Comparison of ENCODE assay signal across 10 mouse cellular contexts in the genomic region with DNA sequence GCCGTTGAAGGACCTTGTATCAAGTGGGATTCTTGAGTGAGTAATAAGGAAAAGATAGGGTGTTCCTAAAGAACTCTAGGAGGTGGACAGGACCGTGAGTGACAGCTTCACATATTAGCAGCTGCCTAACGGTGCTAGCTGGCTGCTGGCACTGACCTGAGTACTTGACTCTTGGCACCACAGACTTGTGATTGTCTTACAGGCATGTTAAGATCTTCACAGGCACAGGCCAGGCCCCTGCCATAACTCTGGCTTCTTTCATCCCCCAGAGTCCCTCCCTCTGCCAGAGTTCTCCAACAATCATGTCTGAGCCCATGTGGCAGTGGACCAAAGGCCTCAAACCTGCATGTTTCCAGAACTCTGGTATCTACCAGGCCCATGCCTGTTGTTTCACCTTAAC. TPM values are rescaled to one million over a fixed set of nuclear protein-coding genes. Genes with fewer than 3 reads are reported as not detected.
A peak's percentile ranks its signal among the peaks of the same experiment; 100 is the strongest.
DNase-seq lines count a peak whose midpoint lies in the region; ATAC-seq lines count a peak whose summit lies in the region.
"Had no signal": no experiment of that assay in that cellular context is flagged by ENCODE, and none has a peak within 500 bp of the region (broad histone marks: within the 10 kb centered on the region; RNA-seq: fewer than 3 reads in every experiment).

No protein-coding gene starts in this region.

- H3K27ac ChIP-seq in embryonic facial prominence, embryonic 14.5 days (replicated peaks; ENCODE audit: low read depth, low read length), result peak overlapping the region; percentile 61; the same call in 1 of the 2 replicates
- H3K27ac ChIP-seq in midbrain, embryonic 15.5 days, result peak overlapping the region; percentile 65

- H3K9me3 ChIP-seq in embryonic facial prominence, embryonic 14.5 days (ENCODE audit: control insufficient read depth, low read length), result no peaks in the 10 kb centered on the region
- H3K9me3 ChIP-seq in midbrain, embryonic 15.5 days, result no peaks in the 10 kb centered on the region

- intact Hi-C loops in heart, postnatal 25 days (cut with DNase I), result no loop called here

- H3K36me3 ChIP-seq in embryonic facial prominence, embryonic 14.5 days (ENCODE audit: control insufficient read depth, insufficient read depth, low read length), result no peaks in the 10 kb centered on the region
- H3K36me3 ChIP-seq in midbrain, embryonic 15.5 days (replicated peaks), result no peaks in the 10 kb centered on the region

- H3K4me2 ChIP-seq in embryonic facial prominence, embryonic 14.5 days (ENCODE audit: low read depth, low read length), result no peak overlapping the region
- no peak overlapping the region for H3K4me2 ChIP-seq in midbrain, embryonic 15.5 days

- 67% methylated on average over 3 of the region's 3 CpGs for WGBS in embryonic facial prominence, embryonic 14.5 days
- WGBS in midbrain, embryonic 15.5 days, result 70% methylated on average over 3 of the region's 3 CpGs

- no peak overlapping the region for H3K4me3 ChIP-seq in embryonic facial prominence, embryonic 14.5 days (ENCODE audit: low read depth, low read length)
- no peak overlapping the region for H3K4me3 ChIP-seq in midbrain, embryonic 15.5 days

- ATAC-seq in embryonic facial prominence, embryonic 14.5 days (ENCODE audit: low read depth), result no peak
- ATAC-seq in midbrain, embryonic 15.5 days (replicated peaks), result no peak

- DNase-seq in heart, adult 18-20 months, result peak; percentile 48 to 71
- no peak for DNase-seq in heart, postnatal 25 days (ENCODE audit: low spot score)
- no peak for DNase-seq in embryonic facial prominence, embryonic 14.5 days (ENCODE audit: low spot score)
- DNase-seq in heart, postnatal 4 days, result peak; percentile 29
- no peak for DNase-seq in spleen, postnatal 4 days (ENCODE audit: low spot score in 2 of 2)
- no peak for DNase-seq in c-Kit-positive CD71-positive TER-119-positive erythroid progenitor cells, embryonic 14.5 days (ENCODE audit: low spot score)
- no peak for DNase-seq in cerebellum, adult 8-10 months
- DNase-seq: adrenal gland, adult 8-10 months; thymus, postnatal 25 days had no signal

- no peak overlapping the region for H3K9ac ChIP-seq in embryonic facial prominence, embryonic 14.5 days (ENCODE audit: low read depth, low read length)
- no peak overlapping the region for H3K9ac ChIP-seq in midbrain, embryonic 15.5 days

- peaks cover 33% of the 10 kb centered on the region for H3K4me1 ChIP-seq in embryonic facial prominence, embryonic 14.5 days (ENCODE audit: control insufficient read depth, insufficient read depth, low read length)
- peaks cover 97% of the 10 kb centered on the region for H3K4me1 ChIP-seq in midbrain, embryonic 15.5 days

- H3K27me3 ChIP-seq in embryonic facial prominence, embryonic 14.5 days (replicated peaks; ENCODE audit: control insufficient read depth, insufficient read depth, low read length), result no peaks in the 10 kb centered on the region
- no peaks in the 10 kb centered on the region for H3K27me3 ChIP-seq in midbrain, embryonic 15.5 days (replicated peaks)

RNA-seq across cellular contexts. Expression of gene Mrpl37, which starts 48.1 kb away (rescaled TPM):
- total RNA-seq in heart, adult 18-20 months (2021), result 100 to 1,000 TPM in 1 of 2 experiments, 10 to 100 TPM in 1; 96.0 to 102 TPM
- 100 to 1,000 TPM; 110 to 111 TPM for total RNA-seq in heart, postnatal 25 days (2021)
- 91.3 and 95.5 TPM in 2 replicates for polyA plus RNA-seq in embryonic facial prominence, embryonic 14.5 days (2014; fragmentation: Nextera tagmentation; extraction: Ambion mirVana)
- 10 to 100 TPM; 80.9 to 83.6 TPM for total RNA-seq in heart, postnatal 4 days (2021)
- polyA plus RNA-seq in midbrain, embryonic 15.5 days (2015; fragmentation: Nextera tagmentation; extraction: Ambion mirVana), result 77.7 and 82.3 TPM in 2 replicates

RNA-seq across cellular contexts. Expression of gene Cyb5rl, which starts 48.3 kb away (rescaled TPM):
- total RNA-seq in heart, adult 18-20 months (2021), result 10 to 100 TPM; 25.7 to 26.1 TPM
- 10 to 100 TPM; 14.2 to 17.8 TPM for total RNA-seq in heart, postnatal 25 days (2021)
- 5.3 and 8.6 TPM in 2 replicates for polyA plus RNA-seq in embryonic facial prominence, embryonic 14.5 days (2014; fragmentation: Nextera tagmentation; extraction: Ambion mirVana)
- total RNA-seq in heart, postnatal 4 days (2021), result 1 to 10 TPM; 7.1 to 7.7 TPM
- 3.7 and 4.7 TPM in 2 replicates for polyA plus RNA-seq in midbrain, embryonic 15.5 days (2015; fragmentation: Nextera tagmentation; extraction: Ambion mirVana)

Comparison
In these comparisons a context has a peak if more than half of its experiments do, and no peak if none do; other contexts are left out.
1. DNase-seq: peak in heart, adult 18-20 months (2 of 2) and heart, postnatal 4 days (single experiment); none in heart, postnatal 25 days (single experiment), embryonic facial prominence, embryonic 14.5 days (single experiment), spleen, postnatal 4 days (0 of 2), c-Kit-positive CD71-positive TER-119-positive erythroid progenitor cells, embryonic 14.5 days (single experiment) and cerebellum, adult 8-10 months (single experiment).